Mouse (Mus musculus): ENCODE results near the gene Nmt1.

GRCm38 (mm10) chr11:103102725-103103349 is 74.8 kb downstream of the Nmt1 start:
- TF ChIP-seq EP300 (IDR thresholded peaks at IDR 0.05; ENCODE audit: low read depth) (peak; percentile 63), CTCF (IDR thresholded peaks at IDR 0.05; ENCODE audit: low read depth) (peak; percentile 100)
